Mouse (Mus musculus): Measurements from ENCODE around the gene Tmco1. TPM values are rescaled to one million over a fixed set of nuclear protein-coding genes. Genes with fewer than 3 reads are reported as not detected.

Gene Tmco1
- total RNA-seq, 2 experiments from 2014 or later: 46.0 to 51.6 TPM

DNA sequence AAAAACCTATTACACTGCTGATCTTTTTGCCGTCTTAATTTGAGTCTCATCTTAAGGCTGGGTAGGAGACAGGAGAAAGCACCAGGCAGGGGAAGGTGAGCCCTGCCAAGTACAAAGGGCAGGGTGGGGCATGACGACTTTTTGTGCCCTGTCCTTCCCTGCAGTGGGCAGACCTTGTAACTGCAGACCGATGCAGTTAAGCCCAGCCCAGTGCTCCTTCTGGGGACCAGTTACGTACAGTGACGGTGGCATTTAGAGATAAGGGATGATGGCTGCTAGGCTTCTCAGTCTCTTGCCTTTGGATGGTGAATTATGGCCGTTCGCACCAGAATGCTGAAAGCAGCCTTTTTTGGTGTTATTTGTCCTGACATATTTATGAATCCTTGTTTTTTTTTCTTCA is 60.3 kb downstream of the Tmco1 start:
- DNase-seq (ENCODE audit: low spot score in 2 of 2): no peak

DNA sequence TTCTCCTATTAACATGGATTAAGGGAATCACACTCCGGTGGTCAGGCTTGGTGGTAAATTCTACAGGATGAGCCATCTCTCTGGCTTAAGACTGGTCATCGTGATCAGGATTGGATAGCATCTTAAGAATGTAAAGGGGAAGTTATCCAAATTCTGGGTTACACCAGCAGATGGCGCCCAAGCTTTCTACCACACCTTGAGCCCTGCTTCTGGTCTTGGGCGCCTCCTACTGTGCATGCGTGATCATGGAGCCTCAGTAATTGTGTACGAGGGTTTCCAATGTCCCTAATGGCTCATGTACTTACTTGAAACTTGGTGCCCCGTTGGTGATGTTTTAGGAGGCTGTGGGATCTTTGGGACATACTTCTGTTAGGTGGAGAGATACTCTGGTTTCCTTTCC is 61.7 kb downstream of the Tmco1 start:
- DNase-seq (ENCODE audit: low spot score in 2 of 2): peak; percentile 89 to 91

DNA sequence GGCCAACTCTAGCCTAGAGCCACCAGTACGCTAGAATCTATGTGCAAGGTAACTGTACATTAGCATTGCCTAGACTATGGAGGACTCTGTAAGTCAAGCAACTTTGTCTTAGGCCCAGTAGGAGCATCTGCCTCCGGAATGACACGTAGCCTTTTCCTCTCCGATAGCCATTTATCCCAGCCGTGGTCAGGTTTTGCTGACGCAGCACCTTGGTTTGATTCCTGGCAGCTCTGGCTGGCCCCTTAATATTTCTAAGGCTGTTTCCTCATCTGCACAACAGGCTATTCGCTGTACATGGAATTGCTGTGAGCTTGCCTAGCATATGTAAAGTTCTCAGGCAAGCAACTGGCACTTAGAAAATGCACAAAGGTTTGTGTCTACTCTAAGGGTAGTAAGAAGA is 64.6 kb downstream of the Tmco1 start:
- no peak for DNase-seq (ENCODE audit: low spot score in 2 of 2)

DNA sequence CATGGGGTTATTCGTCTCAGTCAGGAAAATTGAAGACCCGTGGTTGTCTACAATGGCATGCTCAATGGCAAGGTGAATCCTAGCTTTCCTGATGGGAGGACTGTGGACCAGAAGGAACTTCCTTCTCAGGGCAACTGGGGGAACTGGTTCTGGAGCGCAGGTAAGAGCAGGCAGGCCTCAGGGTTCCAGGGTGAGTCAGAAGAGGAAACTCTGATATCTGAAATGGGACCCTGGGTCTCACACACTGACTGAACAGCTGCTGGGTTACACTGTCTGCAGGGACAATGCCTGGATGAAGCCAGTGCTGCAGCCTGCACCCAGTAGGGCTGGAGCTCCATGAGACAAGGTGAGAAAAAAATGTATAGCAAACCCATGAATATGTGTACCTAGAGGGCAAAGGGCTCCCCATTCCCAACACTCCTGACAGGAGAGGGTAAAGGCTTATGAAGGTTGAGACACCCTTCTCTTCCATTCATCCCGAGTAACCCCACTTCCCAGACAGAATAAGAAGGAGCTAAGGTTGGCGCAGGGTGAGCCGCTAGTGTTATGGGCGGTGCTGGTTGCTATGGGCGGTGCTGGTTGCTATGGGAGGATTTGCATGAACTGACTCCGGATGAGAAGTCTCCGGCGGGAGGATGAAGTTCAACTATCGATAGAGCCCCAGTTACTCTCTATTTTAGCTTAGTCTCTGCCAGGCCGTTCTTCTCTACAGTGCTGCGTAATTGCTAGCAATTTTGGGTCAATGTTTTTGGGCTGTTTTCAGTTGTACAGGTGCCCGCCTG is 66.0 kb downstream of the Tmco1 start:
- DNase-seq (ENCODE audit: low spot score in 2 of 2): no peak

DNA sequence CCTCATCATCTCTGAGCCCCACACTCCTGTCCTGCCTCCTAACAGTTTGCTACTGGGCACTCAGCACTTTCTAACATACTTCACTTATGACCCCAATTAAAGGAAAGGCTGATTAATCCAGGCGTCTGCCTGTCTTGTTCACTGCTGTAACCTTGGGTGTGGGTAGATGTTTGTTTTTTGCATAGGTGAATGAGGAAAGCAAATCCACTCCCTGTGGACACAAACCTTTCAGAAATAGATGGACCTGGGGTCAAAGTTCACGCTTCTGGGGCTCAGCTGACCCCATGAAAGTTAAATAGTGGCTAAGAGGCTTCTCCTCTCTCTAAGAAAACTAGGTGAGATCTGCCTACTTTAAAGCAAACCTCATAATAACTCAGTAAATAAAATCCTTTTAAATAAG is 66.8 kb downstream of the Tmco1 start:
- no peak for DNase-seq (ENCODE audit: low spot score in 2 of 2)

DNA sequence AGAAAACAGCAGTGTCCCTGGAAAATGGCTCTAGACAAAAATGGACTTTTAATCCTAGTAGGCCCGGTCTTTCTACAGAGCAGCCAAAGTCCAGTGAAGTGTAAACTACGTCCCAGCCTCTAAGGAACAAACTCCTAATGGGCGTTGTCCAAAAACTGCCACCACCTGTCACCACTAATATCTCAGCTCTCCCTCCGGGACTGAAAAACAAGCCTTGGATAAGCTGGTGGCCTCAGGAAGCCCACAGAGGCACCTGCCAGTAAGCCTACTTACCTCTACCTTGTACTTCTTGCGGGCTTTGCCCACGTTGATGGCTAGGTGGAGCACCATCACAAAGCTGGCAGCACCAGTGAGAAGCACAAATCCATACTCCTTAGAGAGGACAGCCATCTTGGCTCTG is 69.8 kb downstream of the Tmco1 start:
- no peak for DNase-seq (ENCODE audit: low spot score in 2 of 2)

DNA sequence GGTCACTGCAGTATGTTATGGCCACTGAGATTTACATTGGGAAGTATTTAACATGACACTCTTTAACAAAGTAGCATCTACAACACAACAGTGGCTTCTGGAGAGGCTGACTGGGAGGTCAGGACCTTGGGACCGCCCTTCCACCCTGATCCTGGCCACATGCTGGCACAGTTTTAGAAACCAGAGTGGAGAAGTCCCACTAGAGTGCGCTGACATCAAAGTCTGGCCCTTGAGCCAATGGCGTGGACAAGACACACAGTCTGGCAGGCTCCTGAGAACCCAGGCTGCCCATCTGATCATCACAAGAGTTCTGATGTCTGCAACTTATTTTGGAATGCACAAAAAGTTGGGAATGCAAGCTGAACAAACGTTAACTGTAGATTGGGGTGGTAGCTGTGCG is 71.6 kb downstream of the Tmco1 start:
- no peak for DNase-seq (ENCODE audit: low spot score in 2 of 2)

DNA sequence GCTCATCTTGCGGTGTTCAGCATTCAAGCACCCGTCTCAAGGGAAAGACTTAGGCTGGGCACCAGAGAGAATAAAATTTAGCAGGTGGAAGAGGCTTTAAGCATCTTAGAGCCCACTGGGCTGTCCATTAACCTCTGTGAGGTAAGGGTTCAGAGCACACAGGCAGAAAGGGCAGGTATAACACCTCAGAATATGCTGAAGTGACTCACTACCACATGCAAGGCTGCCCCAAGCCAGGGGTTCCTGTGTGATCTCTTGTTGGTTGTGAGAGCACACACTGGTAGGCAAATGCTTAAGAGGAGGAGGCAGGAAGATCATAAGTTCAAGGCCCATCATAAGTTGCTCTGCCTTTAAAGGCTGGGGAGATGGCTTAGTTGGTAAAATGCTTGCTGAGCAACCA is 72.0 kb downstream of the Tmco1 start:
- DNase-seq (ENCODE audit: low spot score in 2 of 2): no peak

DNA sequence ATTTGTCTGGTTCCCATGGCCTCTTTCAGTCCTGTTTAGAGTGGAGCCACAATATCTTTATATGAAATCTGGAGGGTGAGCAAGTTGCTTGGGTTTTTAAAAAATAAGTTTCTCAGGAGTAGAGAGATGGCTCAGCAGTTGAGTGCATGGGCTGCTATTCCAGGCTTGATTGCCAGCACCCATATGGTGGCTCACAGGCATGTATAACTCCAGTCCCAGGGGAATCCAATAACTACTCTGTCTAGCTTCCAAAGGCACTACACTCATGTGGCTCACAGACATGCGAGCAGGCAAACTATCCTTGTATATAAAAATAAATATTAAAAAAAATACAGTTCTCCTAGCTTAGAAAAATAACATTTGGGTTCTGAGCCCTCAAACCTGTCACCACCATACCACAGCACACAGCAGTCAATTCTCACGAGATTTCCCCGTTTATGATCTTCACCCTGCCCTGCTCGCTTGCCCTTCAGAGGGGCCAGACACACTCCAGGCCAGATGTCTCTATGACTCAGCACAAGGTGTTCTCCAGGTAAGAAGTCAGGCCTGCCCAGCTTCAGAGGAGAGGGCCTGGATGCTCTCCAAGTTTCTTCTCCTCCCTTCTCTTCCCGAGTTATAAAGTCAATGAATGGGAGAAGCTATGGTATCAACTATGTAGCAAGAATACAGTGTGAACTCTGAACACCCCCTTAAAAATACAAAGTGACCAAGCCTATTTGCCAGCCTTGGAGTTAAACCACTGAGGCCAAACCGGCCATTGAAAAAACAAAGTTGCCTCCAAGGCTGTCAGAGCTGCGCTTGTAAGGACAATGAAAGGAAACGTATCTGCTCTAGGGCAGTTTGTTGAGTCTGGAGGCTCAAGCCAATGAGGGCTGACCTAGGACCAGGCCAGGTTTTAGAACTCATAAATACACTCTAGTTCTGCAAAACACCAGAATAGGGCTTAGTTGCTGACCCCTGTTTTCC is 73.2 kb downstream of the Tmco1 start:
- DNase-seq (ENCODE audit: low spot score in 2 of 2): no peak

DNA sequence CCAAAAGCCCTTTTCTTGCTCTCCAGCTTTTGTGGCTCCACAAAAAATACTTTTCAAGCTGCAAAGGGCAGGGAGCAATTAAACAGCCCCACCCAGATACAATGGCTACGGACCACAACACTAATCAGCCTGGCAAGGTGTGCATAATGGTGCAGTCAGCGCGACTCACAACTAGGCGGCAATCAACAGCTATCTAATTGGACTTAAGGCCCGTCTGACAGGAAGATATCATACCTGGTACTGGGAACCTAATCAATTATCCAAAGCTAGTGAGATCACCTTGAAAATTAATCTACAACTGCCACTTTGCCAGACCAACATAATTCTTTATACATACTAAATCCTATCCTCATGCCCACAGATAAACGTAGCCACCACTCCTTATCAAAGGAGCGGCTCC is 74.1 kb downstream of the Tmco1 start:
- DNase-seq (ENCODE audit: low spot score in 2 of 2): no peak

DNA sequence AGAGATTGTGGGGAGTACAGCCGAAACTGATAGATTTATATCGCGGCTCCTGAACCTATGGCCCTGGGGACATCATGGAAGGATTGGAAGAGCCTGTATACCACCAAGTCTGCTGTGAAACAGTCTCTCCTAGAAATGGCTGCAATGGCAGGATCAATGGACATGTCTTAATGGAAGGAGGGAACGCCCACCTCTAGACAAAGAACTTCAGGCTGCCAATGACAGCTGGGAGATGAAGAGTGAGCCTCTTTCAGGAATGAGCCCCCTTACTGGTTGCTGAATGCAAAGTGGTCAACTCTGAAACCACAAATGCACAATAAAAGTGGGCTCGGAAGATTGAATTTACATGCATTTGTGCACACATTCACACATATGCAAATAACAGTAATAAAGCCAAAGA is 74.6 kb downstream of the Tmco1 start:
- no peak for DNase-seq (ENCODE audit: low spot score in 2 of 2)

DNA sequence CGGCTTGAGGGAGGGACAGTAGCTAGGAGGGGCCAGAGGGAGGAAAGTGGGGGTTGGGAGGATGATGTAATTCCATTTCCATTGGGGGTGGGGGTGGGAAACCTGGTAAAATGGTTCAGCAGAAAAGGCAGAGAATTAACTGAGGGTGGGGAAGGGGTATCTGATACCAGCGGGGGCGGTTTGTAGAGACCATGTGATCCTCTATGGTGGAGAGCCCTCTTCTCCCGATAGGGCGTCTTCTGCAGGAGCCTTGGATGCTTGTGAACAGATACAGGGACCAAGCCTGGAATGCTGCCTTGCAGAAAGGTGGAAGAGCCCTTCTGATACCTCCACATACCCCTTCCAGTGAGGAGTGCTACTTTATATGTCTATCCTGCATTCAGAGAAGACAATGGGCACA is 75.0 kb downstream of the Tmco1 start:
- DNase-seq (ENCODE audit: low spot score in 2 of 2): no peak

Small RNA genes within 50 kb of the gene (microRNA-seq; reads per million reads assigned to microRNA genes)
- gene Gm25911 (0.50 to 0.85 reads per million in 2 experiments), gene Mir6347 (0 reads per million in 2 experiments)

Other genes starting within 250 kb of the Tmco1 start
- gene Uck2, start 23.1 kb upstream of the Tmco1 start, total RNA-seq (2021): 10 to 100 TPM; 29.2 to 39.2 TPM
- gene Aldh9a1, start 41.6 kb downstream of the Tmco1 start, total RNA-seq (2021): 10 to 100 TPM; 25.9 to 26.8 TPM
- 100 to 1,000 TPM; 109 to 113 TPM for gene Mgst3, start 85.5 kb downstream of the Tmco1 start, total RNA-seq (2021)
- not detected for gene Lrrc52, start 158.4 kb downstream of the Tmco1 start, total RNA-seq (2021)

Measured in left cerebral cortex, adult 18-20 months (tissue).